Mouse (Mus musculus): ENCODE results near the gene P3h3. TPM values are rescaled to one million over a fixed set of nuclear protein-coding genes. Genes with fewer than 3 reads are reported as not detected.
A peak's percentile ranks its signal among the peaks of the same experiment; 100 is the strongest.

Gene P3h3
- polyA plus RNA-seq, 1 experiment from 2014 or later: 17.9 TPM

- ATAC-seq: peak; percentile 2; the same call in 1 of the 2 replicates
- Histone ChIP-seq H3K27ac (no peak overlapping the region), H3K36me3 (no peaks in the 10 kb centered on the region), H3K4me2 (replicated peaks) (peak overlapping the region; percentile 80), H3K27me3 (replicated peaks) (peaks cover 21% of the 10 kb centered on the region), H3K9ac (no peak overlapping the region), H3K4me3 (replicated peaks) (peak overlapping the region; percentile 48), H3K9me3 (no peaks in the 10 kb centered on the region), H3K4me1 (replicated peaks) (peaks cover 34% of the 10 kb centered on the region)
- WGBS: 15% methylated on average over 8 of the region's 8 CpGs
Observed at GRCm38 (mm10) chr6:124862406-124863124, 5.0 kb upstream of the P3h3 start.

DNA sequence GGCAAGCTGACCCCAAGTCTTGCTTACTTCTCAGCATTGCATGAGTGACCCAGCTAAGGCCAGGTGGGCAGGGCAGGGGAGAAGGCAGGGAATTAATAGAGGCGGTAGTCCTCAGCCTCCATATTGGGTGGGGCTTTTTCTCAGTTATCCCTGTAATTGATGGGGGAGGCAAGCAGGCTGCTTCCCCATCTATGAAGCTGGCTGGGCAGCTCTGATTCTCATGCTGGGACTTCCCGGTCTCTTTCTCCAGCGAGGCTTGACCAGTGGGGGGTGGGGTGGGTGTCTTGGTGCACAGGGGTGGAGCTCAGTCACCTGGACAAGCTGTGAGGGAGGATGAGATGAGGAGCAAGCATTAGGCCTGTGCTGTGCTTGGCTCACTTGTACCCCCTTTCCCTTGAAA lies 4.2 kb upstream of the P3h3 start:
- Histone ChIP-seq H3K9me3 (no peaks in the 10 kb centered on the region), H3K27me3 (replicated peaks) (peaks cover 20% of the 10 kb centered on the region), H3K36me3 (no peaks in the 10 kb centered on the region), H3K4me2 (replicated peaks) (no peak overlapping the region), H3K9ac (no peak overlapping the region), H3K4me3 (replicated peaks) (no peak overlapping the region), H3K27ac (no peak overlapping the region), H3K4me1 (replicated peaks) (peaks cover 34% of the 10 kb centered on the region)
- no peak for ATAC-seq
- 40% methylated on average over 3 of the region's 3 CpGs for WGBS

GRCm38 (mm10) chr6:124861266-124861665 lies 3.7 kb upstream of the P3h3 start:
- H3K9me3 ChIP-seq: no peaks in the 10 kb centered on the region

DNA sequence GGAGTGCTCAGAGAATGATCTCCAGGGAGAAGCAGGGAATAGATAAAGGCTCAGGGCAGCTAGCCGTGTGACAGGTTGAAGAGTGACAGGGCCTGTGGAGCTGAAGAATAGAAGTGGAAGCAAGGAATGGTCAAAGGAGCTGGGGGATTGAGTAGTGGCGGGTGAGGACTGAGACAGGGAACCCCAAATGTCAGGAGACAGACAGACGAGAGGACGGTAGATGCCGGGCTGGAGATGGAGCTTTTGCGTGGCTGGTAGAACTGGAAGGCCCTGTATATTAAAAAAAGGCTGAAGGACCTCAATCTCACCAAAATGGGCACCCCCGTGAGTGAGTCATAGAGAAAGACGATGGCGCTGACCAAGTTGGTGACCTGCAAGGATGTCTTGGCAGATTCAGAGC lies 3.0 kb upstream of the P3h3 start:
- Histone ChIP-seq H3K9me3 (no peaks in the 10 kb centered on the region), H3K9ac (no peak overlapping the region), H3K4me3 (replicated peaks) (no peak overlapping the region), H3K27ac (no peak overlapping the region), H3K27me3 (replicated peaks) (peaks cover 21% of the 10 kb centered on the region), H3K4me1 (replicated peaks) (peaks cover 37% of the 10 kb centered on the region), H3K36me3 (no peaks in the 10 kb centered on the region), H3K4me2 (replicated peaks) (no peak overlapping the region)
- no peak for ATAC-seq
- 83% methylated on average over 9 of the region's 9 CpGs for WGBS

More at GRCm38 (mm10) chr6:124861266-124861665, 3.7 kb upstream of the P3h3 start:
- Histone ChIP-seq H3K27ac (no peak overlapping the region), H3K4me1 (replicated peaks) (peaks cover 37% of the 10 kb centered on the region), H3K36me3 (no peaks in the 10 kb centered on the region), H3K9ac (no peak overlapping the region), H3K4me3 (replicated peaks) (no peak overlapping the region), H3K4me2 (replicated peaks) (no peak overlapping the region), H3K27me3 (replicated peaks) (peaks cover 20% of the 10 kb centered on the region)
- 83% methylated on average over 19 of the region's 19 CpGs for WGBS
- ATAC-seq: no peak

DNA sequence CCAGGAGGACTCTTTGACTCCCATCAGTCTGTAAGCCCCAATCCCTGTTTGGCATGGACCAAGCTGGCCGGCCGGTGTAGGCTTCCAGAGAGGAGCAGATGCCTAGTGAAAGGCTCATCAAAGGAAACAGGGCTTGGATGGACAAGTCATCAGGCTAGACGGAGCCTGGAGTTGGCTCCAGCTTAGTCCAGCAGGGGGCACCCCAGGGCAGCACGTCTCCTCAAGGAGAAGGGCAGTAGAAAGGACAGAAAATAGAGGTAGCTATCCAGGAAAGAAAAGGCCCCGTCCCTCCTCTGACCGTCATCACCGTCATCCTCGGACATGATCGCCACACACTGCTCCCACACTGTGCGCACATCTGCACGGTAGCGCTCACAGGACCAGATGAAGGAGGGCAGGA lies 2.2 kb upstream of the P3h3 start:
- 7% methylated on average over 12 of the region's 12 CpGs for WGBS
- Histone ChIP-seq H3K9me3 (no peaks in the 10 kb centered on the region), H3K36me3 (no peaks in the 10 kb centered on the region), H3K27ac (peak overlapping the region; percentile 36; the same call in 1 of the 2 replicates), H3K4me3 (replicated peaks) (0 out of 2 replicates have a peak overlapping the region, but pooled peaks have one; percentile 2), H3K4me2 (replicated peaks) (peak overlapping the region; percentile 26; the same call in 1 of the 2 replicates), H3K4me1 (replicated peaks) (peaks cover 37% of the 10 kb centered on the region), H3K27me3 (replicated peaks) (peaks cover 21% of the 10 kb centered on the region), H3K9ac (no peak overlapping the region)
- peak; percentile 12; the same call in 1 of the 2 replicates for ATAC-seq

DNA sequence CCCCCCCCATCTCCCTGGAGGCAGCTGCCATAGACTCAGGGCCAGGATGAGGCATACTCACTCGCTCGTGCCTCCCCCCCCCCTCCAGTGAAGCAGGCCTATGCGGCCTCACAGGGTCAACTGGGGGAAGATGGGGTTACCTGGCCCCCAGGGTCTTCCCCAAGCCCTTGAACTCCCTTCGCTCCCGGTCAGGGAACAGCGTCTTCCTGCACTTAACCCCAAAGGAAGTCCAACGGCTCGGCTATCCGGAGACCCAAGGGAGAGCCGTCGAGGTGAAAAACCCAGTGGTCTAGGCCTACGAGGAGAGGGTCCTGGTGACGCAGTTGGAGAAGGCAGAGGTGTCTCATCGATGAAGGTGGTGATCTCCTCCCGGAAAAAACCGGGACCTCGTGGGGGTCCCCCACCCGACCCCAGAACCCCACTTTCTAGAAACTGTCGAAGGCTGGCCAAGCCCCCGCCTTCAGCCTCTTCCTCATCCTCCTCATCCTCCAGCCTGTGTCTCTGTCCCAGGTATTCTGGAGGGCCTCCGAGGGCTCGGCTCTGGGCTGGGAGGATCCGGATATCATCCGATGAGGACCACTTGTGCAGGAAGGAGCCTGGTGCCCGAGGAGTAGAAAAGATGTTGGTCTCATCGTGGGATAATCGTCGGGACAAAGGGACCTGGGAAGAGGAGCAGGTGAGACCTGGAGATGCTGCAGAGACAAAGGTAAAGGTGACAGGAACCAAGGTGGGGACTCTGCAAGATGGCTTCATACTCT lies 1.2 kb upstream of the P3h3 start:
- Histone ChIP-seq H3K9ac (no peak overlapping the region), H3K27me3 (replicated peaks) (peaks cover 21% of the 10 kb centered on the region), H3K27ac (no peak overlapping the region), H3K4me1 (replicated peaks) (peaks cover 32% of the 10 kb centered on the region), H3K4me3 (replicated peaks) (no peak overlapping the region), H3K4me2 (replicated peaks) (peak overlapping the region; percentile 95), H3K36me3 (no peaks in the 10 kb centered on the region), H3K9me3 (no peaks in the 10 kb centered on the region)
- no peak for ATAC-seq
- 75% methylated on average over 28 of the region's 28 CpGs for WGBS

DNA sequence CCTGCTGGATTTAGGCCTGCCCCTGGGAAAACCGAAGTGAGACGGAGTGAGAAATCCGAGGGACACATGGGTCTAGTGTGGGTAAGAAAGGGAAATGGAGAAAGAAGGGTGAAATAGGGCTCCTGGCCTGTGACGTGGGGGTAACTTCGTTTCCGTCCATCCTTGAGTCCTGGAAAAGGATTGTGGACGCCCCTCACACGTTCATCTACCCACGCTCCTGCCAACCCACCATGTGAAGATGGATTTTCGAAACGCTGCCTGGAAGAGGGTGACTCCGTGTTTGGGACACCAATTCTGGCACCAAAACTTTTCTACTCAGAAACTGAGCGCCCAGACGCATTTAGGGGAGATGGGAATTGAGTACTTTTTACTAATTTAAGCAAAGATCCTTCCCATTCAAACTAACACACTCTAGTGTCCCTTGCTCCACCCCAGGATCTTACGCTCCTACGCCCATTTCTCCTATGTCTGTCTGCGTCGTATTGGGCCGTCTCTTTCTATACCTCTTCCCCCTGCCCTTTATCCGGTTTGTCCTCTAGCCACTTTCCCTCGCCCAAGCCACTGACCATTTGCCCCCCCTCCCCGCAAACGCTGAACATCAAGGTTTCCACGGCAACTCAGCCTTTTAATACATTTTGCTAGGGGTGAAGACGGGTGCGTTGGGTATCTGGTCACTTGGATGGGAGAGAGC lies 433 bp upstream of the P3h3 start:
- Histone ChIP-seq H3K27me3 (replicated peaks) (peaks cover 19% of the 10 kb centered on the region), H3K4me2 (replicated peaks) (peak overlapping the region; percentile 95), H3K9ac (peak overlapping the region; percentile 83; the same call in 1 of the 2 replicates), H3K4me3 (replicated peaks) (peak overlapping the region; percentile 81), H3K4me1 (replicated peaks) (peaks cover 27% of the 10 kb centered on the region), H3K9me3 (no peaks in the 10 kb centered on the region), H3K27ac (peak overlapping the region; percentile 95; the same call in 1 of the 2 replicates), H3K36me3 (no peaks in the 10 kb centered on the region)
- ATAC-seq: no peak
- WGBS: 28% methylated on average over 26 of the region's 26 CpGs

- ATAC-seq: peak; percentile 42; the same call in 1 of the 2 replicates
- H3K4me2 ChIP-seq (replicated peaks): peak overlapping the region; percentile 95
- peaks cover 23% of the 10 kb centered on the region for H3K4me1 ChIP-seq (replicated peaks)
- WGBS: 9% methylated on average over 14 of the region's 14 CpGs
- no peaks in the 10 kb centered on the region for H3K9me3 ChIP-seq
- peak overlapping the region; percentile 95; the same call in 1 of the 2 replicates for H3K27ac ChIP-seq
- peak overlapping the region; percentile 81 for H3K4me3 ChIP-seq (replicated peaks)
- peaks cover 15% of the 10 kb centered on the region; the same call in 1 of the 2 replicates for H3K27me3 ChIP-seq (replicated peaks)
- H3K9ac ChIP-seq: peak overlapping the region; percentile 83
- H3K36me3 ChIP-seq: no peaks in the 10 kb centered on the region
Observed at GRCm38 (mm10) chr6:124856321-124856720, 1.2 kb downstream of the P3h3 start.

DNA sequence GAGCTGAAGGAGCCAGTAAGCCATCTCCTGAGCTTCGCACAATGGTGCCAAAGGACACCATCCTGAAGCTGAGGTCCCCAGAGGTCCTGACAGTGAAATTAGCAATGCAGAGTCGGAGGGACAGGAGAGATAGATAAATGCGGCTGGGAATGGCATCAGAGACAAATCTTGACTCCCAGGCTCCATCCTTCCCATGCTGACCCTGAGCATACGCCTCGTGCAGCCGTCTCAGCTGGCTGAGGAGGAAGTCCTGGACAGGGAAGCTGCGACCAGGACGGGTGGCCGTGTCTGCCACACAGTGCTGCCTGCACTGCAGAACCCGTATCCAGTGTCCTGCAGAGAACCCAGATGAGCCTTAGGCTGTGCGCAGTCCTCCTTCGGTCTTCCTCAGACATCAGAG lies 2.9 kb downstream of the P3h3 start:
- no peak overlapping the region for H3K27ac ChIP-seq

DNA sequence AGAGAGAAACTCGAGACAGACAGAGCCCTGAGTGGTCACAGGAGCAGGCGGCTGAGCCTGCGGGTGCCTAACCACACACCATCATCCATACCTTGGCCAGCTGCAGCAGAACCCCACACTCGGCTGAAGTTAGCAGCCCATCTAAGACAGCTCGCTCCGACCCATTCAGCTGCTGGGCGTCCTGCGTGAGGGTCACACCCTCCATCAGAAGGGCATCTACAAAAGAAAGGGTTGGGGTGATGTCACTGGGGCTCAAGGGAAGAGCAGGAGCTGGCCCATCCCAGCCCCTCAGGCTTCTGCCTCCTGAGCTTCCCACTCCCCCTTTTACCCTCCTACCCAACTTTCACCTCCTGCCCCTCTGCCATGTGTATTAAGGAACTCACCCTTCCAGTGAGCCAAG lies 7.0 kb downstream of the P3h3 start:
- no peak for ATAC-seq
- no peak overlapping the region for H3K9ac ChIP-seq
- H3K36me3 ChIP-seq: no peaks in the 10 kb centered on the region
- no peaks in the 10 kb centered on the region for H3K4me1 ChIP-seq (replicated peaks)
- H3K4me3 ChIP-seq (replicated peaks): no peak overlapping the region
- no peak overlapping the region for H3K4me2 ChIP-seq (replicated peaks)
- no peaks in the 10 kb centered on the region for H3K27me3 ChIP-seq (replicated peaks)
- H3K9me3 ChIP-seq: no peaks in the 10 kb centered on the region
- 58% methylated on average over 8 of the region's 8 CpGs for WGBS
- H3K27ac ChIP-seq: no peak overlapping the region

More for the DNA sequence above, 2.9 kb downstream of the P3h3 start:
- Histone ChIP-seq H3K27me3 (replicated peaks) (peaks cover 12% of the 10 kb centered on the region; the same call in 1 of the 2 replicates), H3K9ac (0 out of 2 replicates have a peak overlapping the region, but pooled peaks have one; percentile 8), H3K9me3 (no peaks in the 10 kb centered on the region), H3K4me2 (replicated peaks) (no peak overlapping the region), H3K4me3 (replicated peaks) (no peak overlapping the region), H3K36me3 (no peaks in the 10 kb centered on the region), H3K4me1 (replicated peaks) (peaks cover 17% of the 10 kb centered on the region; the same call in 1 of the 2 replicates)
- WGBS: 76% methylated on average over 12 of the region's 12 CpGs
- no peak for ATAC-seq

DNA sequence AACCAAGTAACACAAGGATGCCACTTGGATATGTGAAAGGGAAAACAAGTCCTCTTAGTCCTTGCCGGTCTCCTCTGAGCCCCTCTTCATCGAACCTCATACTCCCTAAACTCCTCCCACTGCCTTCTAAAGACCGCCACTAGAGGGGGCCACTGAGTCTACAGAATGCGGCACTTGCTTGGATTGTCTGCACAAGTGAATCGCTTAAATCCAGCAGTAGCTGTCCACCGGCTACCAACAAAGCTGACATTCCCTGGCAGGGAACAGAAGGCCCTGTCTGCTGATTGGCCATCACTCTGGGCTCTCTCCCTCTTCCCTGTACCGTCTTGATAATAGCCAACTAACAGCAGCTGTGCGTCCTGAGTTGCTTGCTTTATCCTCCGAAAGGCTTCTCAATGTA lies 10.2 kb downstream of the P3h3 start:
- Histone ChIP-seq H3K9me3 (no peaks in the 10 kb centered on the region), H3K4me3 (replicated peaks) (no peak overlapping the region), H3K27ac (no peak overlapping the region), H3K27me3 (replicated peaks) (no peaks in the 10 kb centered on the region), H3K36me3 (peaks cover 6% of the 10 kb centered on the region; the same call in 1 of the 2 replicates), H3K4me1 (replicated peaks) (no peaks in the 10 kb centered on the region), H3K4me2 (replicated peaks) (no peak overlapping the region), H3K9ac (no peak overlapping the region)
- WGBS: 9% methylated on average over 9 of the region's 9 CpGs
- peak; percentile 69 for ATAC-seq
